Mouse (Mus musculus) MEL (cell line): ENCODE data around the gene Aplp2. TPM values are rescaled to one million over a fixed set of nuclear protein-coding genes. Genes with fewer than 3 reads are reported as not detected.

ENCODE experiments used
- DNase-seq: peaks from one replicate; pipeline ENCODE4 v3.0.0; 2011; ENCODE audit warnings: low read depth, low spot score
- H3K27ac ChIP-seq: 2 replicates; pipeline ENCODE4 v1.5.1; 2012; ENCODE audit warnings: low read depth, mild to moderate bottlenecking, control low read depth, low read length, moderate library complexity; ENCODE audit not compliant: control insufficient read depth
- H3K27me3 ChIP-seq, 2 experiments: fragments of 150-350 bp in 1 of 2; sonication (generic) in 1 of 2; 2 replicates each; pipeline ENCODE4 v1.6.1; 2012; ENCODE audit warnings: low read length in 2 of 2, mild to moderate bottlenecking in 2 of 2, improper control_type of control experiment in 1 of 2, moderate library complexity in 1 of 2; ENCODE audit not compliant: insufficient read depth in 2 of 2, control insufficient read depth in 1 of 2
- H3K36me3 ChIP-seq, 2 experiments: 2 replicates each; pipeline ENCODE4 v1.6.1; 2012 to 2014; ENCODE audit warnings: low read length in 2 of 2, improper control_type of control experiment in 1 of 2, inconsistent platforms in 1 of 2, mild to moderate bottlenecking in 1 of 2; ENCODE audit not compliant: insufficient read depth in 2 of 2, control insufficient read depth in 1 of 2
- H3K4me1 ChIP-seq, 2 experiments: fragments of 150-350 bp in 1 of 2; sonication (generic) in 1 of 2; 2 replicates each; pipeline ENCODE4 v1.6.1; 2012; ENCODE audit warnings: low read length in 2 of 2, improper control_type of control experiment in 1 of 2, mild to moderate bottlenecking in 1 of 2; ENCODE audit not compliant: insufficient read depth in 2 of 2, control insufficient read depth in 1 of 2
- H3K4me3 ChIP-seq, 2 experiments: fragments of 150-350 bp in 1 of 2; sonication (generic) in 1 of 2; 2 replicates each; pipeline ENCODE4 v1.5.1; 2012; ENCODE audit warnings: low read depth in 2 of 2, low read length in 2 of 2, mild to moderate bottlenecking in 2 of 2, moderate library complexity in 2 of 2, control low read depth in 1 of 2, improper control_type of control experiment in 1 of 2; ENCODE audit not compliant: control insufficient read depth in 1 of 2, insufficient read depth in 1 of 2
- H3K79me2 ChIP-seq: 2 replicates; pipeline ENCODE4 v1.6.1; 2012; ENCODE audit warnings: mild to moderate bottlenecking, low read length, moderate library complexity; ENCODE audit not compliant: control insufficient read depth, poor library complexity, insufficient read depth
- H3K9ac ChIP-seq: 2 replicates; pipeline ENCODE4 v1.6.1; 2012; ENCODE audit warnings: low read depth, mild to moderate bottlenecking, control low read depth, low read length, moderate library complexity; ENCODE audit not compliant: control insufficient read depth, poor library complexity, severe bottlenecking
- H3K9me3 ChIP-seq: fragments of 150-350 bp; sonication (generic); replicated peaks from 2 replicates; pipeline ENCODE4 v1.6.1; 2012; ENCODE audit warnings: mild to moderate bottlenecking, low read length, improper control_type of control experiment, moderate library complexity; ENCODE audit not compliant: insufficient read depth
- BHLHE40 ChIP-seq: IDR thresholded peaks from 2 replicates; pipeline ENCODE4 v1.6.1; 2012; ENCODE audit warnings: low read depth, mild to moderate bottlenecking, inconsistent platforms, low read length, improper control_type of control experiment, borderline replicate concordance
- CHD1 ChIP-seq: IDR thresholded peaks from 2 replicates; pipeline ENCODE4 v1.6.1; 2012; ENCODE audit warnings: low read depth, mild to moderate bottlenecking, inconsistent platforms, low read length, improper control_type of control experiment
- E2F4 ChIP-seq: IDR thresholded peaks from 2 replicates; pipeline ENCODE4 v1.6.1; 2011; ENCODE audit warnings: low read depth, low read length, improper control_type of control experiment, borderline replicate concordance
- ETS1 ChIP-seq: IDR thresholded peaks from 2 replicates; pipeline ENCODE4 v1.6.1; 2012; ENCODE audit warnings: low read depth, mild to moderate bottlenecking, inconsistent platforms, low read length, improper control_type of control experiment, moderate library complexity
- GABPA ChIP-seq: IDR thresholded peaks from 2 replicates; pipeline ENCODE4 v1.6.1; 2012; ENCODE audit warnings: low read depth, mild to moderate bottlenecking, inconsistent platforms, low read length, improper control_type of control experiment, moderate library complexity
- GATA1 ChIP-seq: IDR thresholded peaks from 2 replicates; pipeline ENCODE4 v1.6.1; 2011; ENCODE audit warnings: low read depth, low read length, improper control_type of control experiment
- MAFK ChIP-seq: IDR thresholded peaks from 2 replicates; pipeline ENCODE4 v1.6.1; 2011; ENCODE audit warnings: low read depth, mild to moderate bottlenecking, low read length, improper control_type of control experiment, borderline replicate concordance
- MAZ ChIP-seq: IDR thresholded peaks from 2 replicates; pipeline ENCODE4 v1.6.1; 2012; ENCODE audit warnings: low read depth, mild to moderate bottlenecking, inconsistent platforms, low read length, improper control_type of control experiment
- POLR2A ChIP-seq, 2 experiments: IDR thresholded peaks; 2 replicates each; pipeline ENCODE4 v1.6.1; 2011 to 2012; ENCODE audit warnings: low read length in 2 of 2, mild to moderate bottlenecking in 2 of 2, control low read depth in 1 of 2, improper control_type of control experiment in 1 of 2, low read depth in 1 of 2, moderate library complexity in 1 of 2; ENCODE audit not compliant: control insufficient read depth in 1 of 2, insufficient read depth in 1 of 2, poor library complexity in 1 of 2
- POLR2AphosphoS5 ChIP-seq: IDR thresholded peaks from 2 replicates; pipeline ENCODE4 v1.6.1; 2012; ENCODE audit warnings: low read depth, borderline replicate concordance, mild to moderate bottlenecking, inconsistent platforms, low read length, moderate library complexity, mixed read lengths
- RAD21 ChIP-seq: IDR thresholded peaks from 2 replicates; pipeline ENCODE4 v1.6.1; 2011; ENCODE audit warnings: mild to moderate bottlenecking, low read depth, low read length, improper control_type of control experiment
- SMC3 ChIP-seq: IDR thresholded peaks from 2 replicates; pipeline ENCODE4 v1.6.1; 2011; ENCODE audit warnings: low read depth, low read length, improper control_type of control experiment
- TAL1 ChIP-seq: IDR thresholded peaks from 2 replicates; pipeline ENCODE4 v1.6.1; 2012; ENCODE audit warnings: mild to moderate bottlenecking, inconsistent platforms, low read length, moderate library complexity, mixed read lengths
- TCF12 ChIP-seq: IDR thresholded peaks from 2 replicates; pipeline ENCODE4 v1.6.1; 2014; ENCODE audit warnings: low read depth, mild to moderate bottlenecking, inconsistent platforms, low read length, improper control_type of control experiment, moderate library complexity
- UBTF ChIP-seq: IDR thresholded peaks from 2 replicates; pipeline ENCODE4 v1.6.1; 2012; ENCODE audit warnings: low read depth, mild to moderate bottlenecking, inconsistent platforms, low read length, improper control_type of control experiment, moderate library complexity, borderline replicate concordance; ENCODE audit not compliant: insufficient read depth
- ZC3H11A ChIP-seq: IDR thresholded peaks from 2 replicates; pipeline ENCODE4 v1.6.1; 2012; ENCODE audit warnings: low read depth, mild to moderate bottlenecking, inconsistent platforms, low read length, improper control_type of control experiment
- ZKSCAN1 ChIP-seq: IDR thresholded peaks from 2 replicates; pipeline ENCODE4 v1.6.1; 2012; ENCODE audit warnings: low read depth, mild to moderate bottlenecking, inconsistent platforms, low read length, improper control_type of control experiment, moderate library complexity
- ZMIZ1 ChIP-seq: IDR thresholded peaks from 2 replicates; pipeline ENCODE4 v1.6.1; 2012; ENCODE audit warnings: low read depth, mild to moderate bottlenecking, inconsistent platforms, low read length, improper control_type of control experiment, moderate library complexity
- ZNF384 ChIP-seq: IDR thresholded peaks from 2 replicates; pipeline ENCODE4 v1.6.1; 2012; ENCODE audit warnings: low read depth, mild to moderate bottlenecking, inconsistent platforms, low read length, improper control_type of control experiment
- polyA plus RNA-seq, 2 experiments: library from polyadenylated mRNA; stranded (reverse) in 1 of 2; unstranded in 1 of 2; fragments of >175 nt in 1 of 2; fragments of >200 nt in 1 of 2; gene quantifications; 2 replicates each; pipeline versions ENCODE4 v1.2.1 to v1.2.4; 2012; ENCODE audit warnings: low replicate concordance in 2 of 2, low read depth in 1 of 2; ENCODE audit not compliant: insufficient read length in 2 of 2, insufficient read depth in 1 of 2, missing spikeins in 1 of 2
- total RNA-seq: library from RNA; depleted of rRNA; stranded (reverse); fragments of 300-350 nt; gene quantifications from 2 replicates; pipeline ENCODE4 v1.2.3, GENCODE M21; 2012

Gene Aplp2
- total and polyA plus RNA-seq, 3 experiments = 37.6 to 60.6 TPM; not detected in 1

- TF ChIP-seq RAD21 (no peak), CHD1 (no peak), E2F4 (no peak), UBTF (peak; percentile 31; the same call in 1 of the 2 replicates)
Measured at GRCm38 (mm10) chr9:31211690-31212499, at the start of gene Aplp2 (continued).

GRCm38 (mm10) chr9:31260219-31260618, 48.6 kb upstream of the Aplp2 start:
- Histone ChIP-seq H3K9ac (no peak overlapping the region), H3K4me1 (peaks cover 11 to 20% of the 10 kb centered on the region in 2 experiments)
- TF ChIP-seq POLR2A (IDR thresholded peaks at IDR 0.05; ENCODE audit: control insufficient read depth in 1 of 2, insufficient read depth in 1 of 2, low read depth in 1 of 2, low read length in 2 of 2, poor library complexity in 1 of 2) (no peak), MAFK (no peak), CHD1 (no peak), E2F4 (no peak), ZC3H11A (no peak), MAZ (no peak), BHLHE40 (no peak), ETS1 (no peak), ZNF384 (no peak), TCF12 (no peak), ZMIZ1 (no peak), TAL1 (no peak)

GRCm38 (mm10) chr9:31258237-31258636, 46.6 kb upstream of the Aplp2 start:
- Histone ChIP-seq H3K36me3 (peaks cover 0 to 21% of the 10 kb centered on the region in 2 experiments; a peak in 2 of 4 replicates), H3K79me2 (no peaks in the 10 kb centered on the region; the same call in 1 of the 2 replicates), H3K4me1 (peaks cover 11 to 24% of the 10 kb centered on the region in 2 experiments), H3K4me3 (no peak overlapping the region), H3K9ac (no peak overlapping the region), H3K27ac (no peak overlapping the region), H3K9me3 (no peaks in the 10 kb centered on the region), H3K27me3 (no peaks in the 10 kb centered on the region)
- no peak for DNase-seq
- TF ChIP-seq BHLHE40 (no peak), POLR2AphosphoS5 (no peak), ZKSCAN1 (no peak), GABPA (no peak), SMC3 (no peak), GATA1 (peak; percentile 38; the same call in 1 of the 2 replicates)

More at GRCm38 (mm10) chr9:31260219-31260618, 48.6 kb upstream of the Aplp2 start:
- no peak overlapping the region for H3K4me3 ChIP-seq
- no peak overlapping the region for H3K27ac ChIP-seq
- no peaks in the 10 kb centered on the region for H3K9me3 ChIP-seq
- H3K27me3 ChIP-seq = no peaks in the 10 kb centered on the region
- no peaks in the 10 kb centered on the region for H3K79me2 ChIP-seq
- H3K36me3 ChIP-seq = peaks cover 0 to 17% of the 10 kb centered on the region in 2 experiments; a peak in 2 of 4 replicates
- no peak for DNase-seq
